Mouse (Mus musculus) central nervous system, embryonic 11.5 days (tissue): ENCODE results near the gene Adad2. TPM values are rescaled to one million over a fixed set of nuclear protein-coding genes. Genes with fewer than 3 reads are reported as not detected.

ENCODE experiments used
- polyA plus RNA-seq: library from polyadenylated mRNA; depleted of rRNA; stranded (reverse); fragments of >200 nt; gene quantifications from 2 replicates; pipeline ENCODE4 v1.2.3, GENCODE M21; 2012; rRNA removed

Adad2 gene
- 0.23 and 0.25 TPM in 2 replicates for polyA plus RNA-seq

GRCm38 (mm10) chr8:119612471-119612870 is at the start of gene Adad2:
Gene Adad2 (plus strand): TSS chr8:119612747.

GRCm38 (mm10) chr8:119574437-119575365 is 37.8 kb upstream of the Adad2 start, which contains the start of the genes Hsdl1 and Dnaaf1:
Gene Hsdl1 (minus strand): TSS chr8:119575183.
Gene Dnaaf1 (plus strand): TSS chr8:119575235.

GRCm38 (mm10) chr8:119604996-119605395 is 7.6 kb upstream of the Adad2 start, which contains the start of gene Taf1c:
Gene Taf1c (minus strand): TSS chr8:119605222.

GRCm38 (mm10) chr8:119635378-119635777 is 22.8 kb downstream of the Adad2 start, which contains the start of gene Kcng4:
Gene Kcng4 (minus strand): TSS chr8:119635680.

Other genes with a start within 250 kb of the Adad2 start
- 9.4 and 10.3 TPM in 2 replicates for gene Mlycd, start 217.9 kb upstream of the Adad2 start, polyA plus RNA-seq
- 0.56 and 0.58 TPM in 2 replicates for gene Osgin1, start 178.6 kb upstream of the Adad2 start, polyA plus RNA-seq
- 19.5 and 33.9 TPM in 2 replicates for gene Necab2, start 166.0 kb upstream of the Adad2 start, polyA plus RNA-seq
- 0.53 and 0.80 TPM in 2 replicates for gene Slc38a8, start 111.0 kb upstream of the Adad2 start, polyA plus RNA-seq
- gene Mbtps1, start 54.0 kb upstream of the Adad2 start, polyA plus RNA-seq = 75.1 and 110 TPM in 2 replicates
- gene Hsdl1, start 37.6 kb upstream of the Adad2 start, polyA plus RNA-seq = 34.3 and 35.8 TPM in 2 replicates
- gene Dnaaf1, start 37.5 kb upstream of the Adad2 start, polyA plus RNA-seq = 0.10 and 0.25 TPM in 2 replicates
- 13.9 and 17.6 TPM in 2 replicates for gene Taf1c, start 7.5 kb upstream of the Adad2 start, polyA plus RNA-seq
- gene Kcng4, start 22.9 kb downstream of the Adad2 start, polyA plus RNA-seq = 0.06 and 0.14 TPM in 2 replicates
- 1.8 and 3.4 TPM in 2 replicates for gene Wfdc1, start 53.6 kb downstream of the Adad2 start, polyA plus RNA-seq
- gene Atp2c2, start 87.3 kb downstream of the Adad2 start, polyA plus RNA-seq = 0.72 and 0.75 TPM in 2 replicates
- gene Tldc1, start 165.7 kb downstream of the Adad2 start, polyA plus RNA-seq = 11.0 and 11.4 TPM in 2 replicates
- gene Cotl1, start 227.8 kb downstream of the Adad2 start, polyA plus RNA-seq = 140 and 173 TPM in 2 replicates
- 9.6 and 10.1 TPM in 2 replicates for gene Klhl36, start 249.5 kb downstream of the Adad2 start, polyA plus RNA-seq